Mouse (Mus musculus) kidney, postnatal 4 days (tissue): Measurements from ENCODE around the gene Setd5.

Experiments
- DNase-seq, 2 experiments: peaks; one replicate each; pipeline ENCODE4 v3.0.0; 2021; ENCODE audit warnings: mixed read lengths in 2 of 2

The Setd5 gene

DNA sequence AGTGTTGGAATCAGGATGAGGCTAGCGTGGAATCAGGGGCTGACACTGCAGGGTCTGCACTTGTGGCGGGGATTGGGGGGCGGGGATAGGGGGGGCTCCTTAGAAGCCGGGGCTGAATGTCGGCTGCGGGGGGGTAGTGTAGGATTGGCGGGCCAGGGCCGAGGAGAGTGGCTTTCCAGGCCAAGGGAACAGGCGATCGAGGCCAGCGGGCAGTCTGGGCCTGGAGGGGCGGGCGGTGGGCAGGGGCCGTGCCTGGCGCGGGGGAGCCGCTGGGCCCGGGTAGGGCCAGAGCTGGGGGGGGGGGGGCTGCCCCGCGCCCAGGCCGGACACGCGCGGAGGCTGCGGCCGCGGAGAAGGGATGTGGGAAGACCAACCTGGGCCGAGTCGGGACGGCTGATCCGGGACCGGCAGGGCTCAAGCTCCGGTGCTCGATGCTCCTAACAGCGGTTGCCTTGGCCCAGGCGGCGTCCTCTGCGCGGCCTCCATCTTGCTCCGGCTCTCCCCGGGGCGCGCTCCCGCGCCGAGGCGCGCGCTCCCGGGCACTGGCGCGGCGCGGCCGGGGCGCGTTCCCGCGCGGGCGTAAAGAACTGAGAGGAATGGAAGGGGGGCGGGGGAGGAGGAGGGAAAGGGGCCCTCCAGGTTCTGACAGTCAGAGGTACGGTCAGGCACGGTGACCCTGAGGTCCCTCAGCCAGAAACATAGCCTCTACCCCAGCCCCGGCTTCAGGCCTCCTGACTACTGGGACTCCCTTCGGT is 117.9 kb downstream of the Setd5 start, which contains the start of gene Lhfpl4:
TSS of gene Lhfpl4 (minus strand) at position 544 of the 755 bp plus-strand sequence.
- DNase-seq, result peak; percentile 4 to 13

DNA sequence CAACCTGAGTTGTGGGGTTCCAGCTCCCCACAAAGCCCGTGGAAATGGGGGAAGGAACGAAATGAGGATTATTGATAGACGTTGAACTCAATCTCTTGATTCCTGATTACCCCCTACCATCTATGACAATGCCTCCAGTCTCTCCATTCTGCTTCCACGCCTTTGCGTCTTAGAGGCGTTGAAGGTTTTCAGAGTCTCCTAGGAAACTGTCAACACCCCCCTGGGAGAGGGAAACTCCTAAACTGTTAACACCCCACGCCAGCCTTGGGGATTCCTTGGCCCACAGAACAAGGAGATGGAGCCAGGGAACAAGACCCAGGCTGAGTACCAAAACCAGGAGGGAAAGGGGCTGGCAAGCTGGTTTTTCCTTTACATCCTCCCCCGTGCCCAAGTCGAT is 118.4 kb downstream of the Setd5 start:
- no peak for DNase-seq
